Mouse (Mus musculus): ENCODE measurements around the gene Tmem132a. TPM values are rescaled to one million over a fixed set of nuclear protein-coding genes. Genes with fewer than 3 reads are reported as not detected.

Gene Tmem132a
- total RNA-seq (2021): 1 to 10 TPM; 5.8 to 8.4 TPM
- long read RNA-seq, experiment 1, partial matches to known transcripts: 4 of 24 reads
- long read RNA-seq, experiment 1, other reads (novel, unspliced or antisense): 18 of 24 reads
- long read RNA-seq, experiment 2, transcript Tmem132a-201 (11 exons, 3,657 nt): major isoform, 5 of 25 reads
- long read RNA-seq, experiment 2, partial matches to known transcripts: 5 of 25 reads
- long read RNA-seq, experiment 2, other reads (novel, unspliced or antisense): 15 of 25 reads

DNA sequence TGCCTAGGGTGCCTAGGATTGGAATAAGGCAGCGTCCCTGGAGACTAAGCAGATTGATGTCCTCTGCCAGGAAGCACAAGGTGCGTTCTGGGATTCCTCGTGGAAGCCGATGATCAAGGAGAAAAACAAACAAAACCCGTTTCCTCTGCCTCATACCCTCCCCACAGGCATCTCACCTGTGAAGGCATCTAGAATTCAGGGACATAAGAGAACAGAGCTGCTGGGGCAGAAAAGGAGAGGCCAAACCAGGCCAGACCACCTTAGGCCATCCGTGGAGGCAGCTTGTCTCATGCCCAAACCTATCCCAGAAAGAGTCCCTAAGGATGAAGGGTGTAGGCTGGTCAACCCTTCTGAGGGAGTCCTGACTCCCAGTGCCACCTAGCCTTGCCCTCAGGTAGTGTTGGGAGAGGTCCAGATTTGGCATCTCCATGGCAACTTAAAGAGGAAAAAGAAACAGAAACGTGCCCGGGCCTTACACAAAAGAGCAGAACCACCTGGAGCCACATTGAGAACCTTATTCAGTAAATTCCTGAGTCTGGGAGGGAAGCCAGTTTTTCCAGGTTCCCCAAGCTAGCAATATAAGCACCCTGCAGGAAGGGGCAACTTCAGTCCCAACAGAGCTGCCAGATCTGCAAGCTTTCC lies at the start of gene Tmem132a:
TSS of gene Tmem132a (minus strand) at position 55 of the 642 bp plus-strand sequence.
- DNase-seq: no peak

DNA sequence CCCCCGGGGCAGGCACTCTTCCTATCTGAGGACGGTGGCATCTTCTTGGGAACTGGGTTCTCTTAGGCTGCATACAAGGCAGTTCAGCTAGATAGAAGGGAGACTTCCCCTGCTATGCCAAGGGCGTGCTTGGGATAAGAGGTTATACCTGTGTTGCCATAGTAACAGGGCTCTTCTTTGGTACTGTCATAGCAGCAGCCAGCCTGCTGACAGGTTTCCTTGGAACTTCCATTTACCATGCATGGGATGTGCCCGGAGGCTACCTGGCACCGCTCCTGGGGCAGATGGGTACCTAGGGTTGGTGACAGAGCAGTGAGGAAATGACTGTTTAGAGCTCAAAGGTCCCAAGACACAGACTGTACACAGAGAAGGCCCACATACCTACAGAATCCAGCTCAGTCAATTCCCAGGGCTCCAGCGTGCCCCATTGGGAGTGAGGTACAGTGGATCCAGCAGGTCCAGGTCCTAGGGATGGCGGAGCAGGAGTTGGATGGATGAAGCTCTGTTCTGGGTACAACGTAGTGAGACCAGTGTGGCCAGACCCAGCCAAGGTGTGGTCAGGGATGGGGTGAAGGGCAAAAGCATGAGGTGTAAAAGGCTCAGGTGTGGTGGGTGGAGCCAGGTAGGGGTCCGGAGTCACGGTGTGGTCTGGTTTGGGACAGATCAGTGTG lies 48.7 kb upstream of the Tmem132a start:
- DNase-seq: no peak

DNA sequence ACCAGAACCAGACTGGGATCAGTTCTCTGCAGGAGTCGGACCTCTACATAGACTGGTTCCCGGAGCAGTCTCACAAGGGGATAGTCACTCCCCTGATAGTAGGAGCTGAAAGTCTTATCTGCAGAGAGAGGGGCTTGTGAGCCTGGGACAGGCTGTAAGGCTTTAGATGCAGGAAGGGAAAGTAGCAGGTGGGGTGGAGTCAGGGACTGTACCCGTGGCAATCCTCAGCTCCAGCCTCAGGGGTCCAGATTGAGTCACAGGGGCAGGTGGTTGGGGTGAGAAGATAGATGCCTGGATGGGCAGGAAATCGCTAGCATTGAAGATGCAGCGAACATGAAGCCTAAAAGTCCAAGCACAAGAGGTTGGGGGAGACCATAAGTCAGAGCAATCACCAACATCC lies 46.8 kb upstream of the Tmem132a start:
- no peak for DNase-seq

DNA sequence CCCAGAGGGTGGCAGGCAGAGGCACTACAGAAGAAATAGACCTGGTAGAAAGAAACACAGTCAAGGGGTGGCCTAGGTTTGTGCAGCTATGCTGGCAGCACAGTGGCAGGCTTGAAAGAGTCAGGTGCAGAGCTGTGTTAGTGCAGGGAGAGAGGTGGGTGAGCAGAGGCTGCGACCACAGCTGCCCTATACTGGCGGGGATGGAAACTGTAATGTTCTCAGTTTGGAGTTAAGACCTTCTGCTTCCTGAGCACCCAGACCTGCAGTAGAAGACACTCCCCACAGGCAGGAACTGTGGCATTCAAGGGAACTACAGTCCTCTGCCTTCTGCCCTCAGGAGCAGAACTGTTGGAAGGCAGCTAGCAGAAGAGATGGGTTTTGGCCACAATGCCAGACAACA lies 45.1 kb upstream of the Tmem132a start:
- DNase-seq: no peak

DNA sequence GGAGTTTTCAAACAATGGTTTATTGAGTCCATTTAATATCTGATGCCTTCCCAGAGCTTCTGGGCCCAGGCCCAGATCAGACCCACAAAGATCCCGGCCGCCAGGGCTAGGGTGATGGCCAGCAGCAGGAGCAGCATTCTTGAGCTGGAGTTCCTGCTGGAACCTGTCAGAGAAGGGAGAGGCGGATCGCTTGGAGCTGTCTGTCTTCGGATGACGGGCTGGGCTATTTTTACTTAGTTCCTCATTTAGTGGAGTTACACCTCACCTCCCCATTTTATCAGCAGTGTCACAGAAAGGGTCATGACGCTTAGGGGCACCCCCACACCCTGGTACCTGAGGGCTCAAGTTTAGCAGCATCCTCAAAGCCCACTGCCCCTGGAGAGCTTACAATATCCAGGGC lies 44.6 kb upstream of the Tmem132a start:
- no peak for DNase-seq

DNA sequence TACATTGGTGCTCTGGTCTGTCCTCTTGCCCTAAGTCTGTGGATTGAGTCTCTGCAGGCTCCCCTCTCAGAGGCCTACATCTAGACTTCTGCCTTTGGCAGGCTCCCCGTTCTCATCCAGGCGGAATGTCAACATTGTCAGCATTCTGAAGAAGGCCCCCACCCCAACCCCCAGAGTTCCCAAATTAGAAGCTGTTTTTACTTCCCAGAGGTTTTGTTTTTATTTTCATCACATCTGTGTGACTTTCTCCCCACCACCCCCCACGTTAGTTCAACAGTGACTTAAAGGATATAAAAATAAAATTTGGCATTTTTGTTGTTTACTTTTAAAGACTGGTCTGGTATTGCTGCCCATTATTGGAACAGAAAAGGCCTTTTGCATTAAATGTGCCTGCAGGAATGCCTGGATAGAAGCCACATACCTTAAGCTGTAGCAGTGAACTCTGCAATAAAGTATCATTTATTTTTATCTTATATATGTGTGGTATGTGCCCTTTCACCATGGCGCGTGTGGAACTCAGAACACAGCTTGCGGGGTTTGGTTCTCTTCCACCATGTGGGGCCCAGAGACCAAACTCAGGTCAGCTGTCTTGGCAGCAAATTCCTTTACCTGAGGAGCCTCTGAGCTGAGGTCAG lies 39.5 kb upstream of the Tmem132a start:
- DNase-seq: no peak

DNA sequence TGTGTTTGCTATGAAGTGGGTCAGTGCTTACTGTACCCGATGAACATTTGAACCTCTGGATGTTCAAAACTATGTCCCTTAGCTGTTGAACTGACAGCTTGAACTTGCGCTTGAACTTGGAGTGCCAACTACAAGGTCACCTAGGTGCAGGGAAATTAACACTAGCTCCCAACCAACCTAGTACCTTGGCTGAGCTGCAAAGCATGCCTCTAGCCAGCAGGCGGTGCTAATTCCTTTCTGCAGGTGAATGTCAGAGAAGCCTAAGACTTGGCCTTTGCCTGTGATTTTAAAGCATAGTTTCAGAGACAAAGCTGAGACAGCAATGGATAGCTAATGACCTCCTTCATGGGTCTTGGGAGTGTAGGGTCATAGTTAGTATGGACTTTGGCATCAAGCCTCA lies 38.2 kb upstream of the Tmem132a start:
- peak; percentile 61 for DNase-seq

DNA sequence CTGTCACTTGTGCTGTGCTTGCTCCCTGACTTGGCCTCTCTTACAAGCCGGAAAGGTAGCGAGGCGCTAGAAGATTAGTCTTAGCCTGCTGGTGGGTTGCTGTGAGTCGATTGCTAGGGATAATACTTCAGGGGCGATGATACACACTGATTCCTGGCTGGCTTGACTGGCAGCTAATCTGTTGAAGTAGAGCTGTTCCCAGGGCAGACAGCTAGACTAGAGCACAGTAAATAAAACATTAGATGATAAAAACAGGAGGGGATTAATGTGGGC lies 35.9 kb upstream of the Tmem132a start:
- no peak for DNase-seq

DNA sequence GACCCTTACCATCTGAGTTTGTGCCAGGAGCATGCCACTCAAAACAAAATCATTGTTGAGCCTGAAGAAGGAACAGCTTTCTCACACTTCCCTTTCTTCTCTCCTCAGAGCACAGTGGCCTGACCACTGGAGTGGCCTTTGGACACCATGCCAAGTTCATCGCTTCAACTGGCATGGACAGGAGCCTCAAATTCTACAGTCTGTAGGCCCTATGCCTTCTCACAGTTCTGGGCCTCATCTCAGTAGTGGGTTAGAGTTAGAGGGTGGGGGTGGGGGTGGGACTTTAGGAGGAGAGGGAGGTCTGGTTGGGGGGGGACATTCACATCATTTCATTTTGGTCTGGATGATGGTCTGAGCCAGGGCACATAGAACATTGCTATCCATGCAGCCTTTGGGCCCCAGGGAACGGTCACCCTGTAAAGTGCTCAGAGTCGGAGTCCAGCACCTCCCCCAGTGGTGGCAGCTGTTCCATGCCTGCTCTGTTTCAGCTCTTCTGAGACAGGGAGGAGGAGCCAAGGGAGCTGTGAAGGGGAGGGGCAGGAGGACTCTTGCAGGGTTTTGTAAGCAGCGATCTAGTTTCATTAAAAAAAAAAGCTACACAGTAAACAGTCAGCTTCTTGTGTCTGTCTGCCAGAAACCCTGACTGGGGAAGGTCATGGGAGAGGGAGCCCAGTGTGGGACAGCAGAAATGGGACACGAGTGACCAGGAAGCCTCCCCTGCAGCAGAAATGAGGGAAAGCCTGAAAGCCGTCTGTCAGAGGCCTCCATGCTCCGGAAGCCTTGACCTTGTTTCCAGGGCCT lies 35.4 kb upstream of the Tmem132a start:
- DNase-seq: peak; percentile 87

DNA sequence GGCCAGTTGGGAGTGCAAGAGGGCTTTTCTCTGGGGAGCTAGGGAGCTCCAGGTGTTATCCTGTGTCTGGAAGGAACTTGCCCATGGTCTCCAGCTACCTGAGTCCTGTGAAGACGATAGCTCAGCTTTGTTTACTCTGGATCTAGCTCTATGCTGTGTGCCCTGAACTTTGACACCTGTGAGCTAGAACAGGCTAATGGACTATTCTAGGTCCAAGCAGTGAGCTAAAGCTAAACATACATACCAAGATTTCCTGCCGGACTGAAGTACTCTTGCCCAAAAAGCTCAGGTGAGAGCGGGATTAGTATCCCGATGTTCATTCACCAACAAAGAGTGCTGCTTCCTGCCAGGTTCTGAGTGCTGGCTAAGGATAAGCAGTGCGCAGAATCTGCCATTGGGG lies 34.8 kb upstream of the Tmem132a start:
- no peak for DNase-seq

DNA sequence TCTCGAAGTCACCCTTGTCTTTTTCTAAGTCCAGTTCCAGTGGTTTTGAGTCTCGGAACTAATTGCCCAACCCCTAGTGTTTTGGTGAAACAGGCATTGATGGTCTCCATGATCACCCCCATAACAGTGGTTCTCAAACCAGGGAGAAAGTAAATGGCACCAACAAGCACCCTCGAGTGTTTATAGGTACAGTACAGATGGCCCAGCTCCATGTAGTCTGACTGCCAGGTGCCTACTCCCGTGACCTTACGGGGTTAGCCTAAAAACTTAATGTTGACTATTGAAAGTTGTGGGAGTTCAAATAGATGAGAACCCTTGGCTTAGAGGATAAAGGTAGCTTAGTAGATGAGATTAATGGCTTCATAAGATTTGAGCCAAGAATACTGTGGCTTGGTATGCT lies 31.3 kb upstream of the Tmem132a start:
- no peak for DNase-seq

DNA sequence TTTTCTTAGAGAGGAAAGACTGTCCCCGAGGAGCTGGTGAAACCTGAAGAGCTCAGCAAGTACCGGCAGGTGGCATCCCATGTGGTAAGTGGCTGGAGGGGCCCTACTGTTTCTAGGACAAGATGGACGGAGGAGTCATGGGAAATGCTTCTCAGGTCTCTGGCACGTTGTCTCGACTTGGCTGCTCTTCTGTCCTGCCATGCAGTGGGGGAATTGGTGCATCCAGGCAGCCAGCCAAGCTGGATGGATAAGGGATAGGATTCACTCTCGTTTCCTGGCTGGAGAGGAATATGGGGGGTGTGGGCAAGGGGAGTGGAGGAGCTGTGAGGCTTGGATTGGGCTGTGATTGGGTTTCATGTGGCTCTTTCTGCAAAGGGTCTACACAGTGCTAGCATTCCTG lies 30.6 kb upstream of the Tmem132a start:
- peak; percentile 61 for DNase-seq

DNA sequence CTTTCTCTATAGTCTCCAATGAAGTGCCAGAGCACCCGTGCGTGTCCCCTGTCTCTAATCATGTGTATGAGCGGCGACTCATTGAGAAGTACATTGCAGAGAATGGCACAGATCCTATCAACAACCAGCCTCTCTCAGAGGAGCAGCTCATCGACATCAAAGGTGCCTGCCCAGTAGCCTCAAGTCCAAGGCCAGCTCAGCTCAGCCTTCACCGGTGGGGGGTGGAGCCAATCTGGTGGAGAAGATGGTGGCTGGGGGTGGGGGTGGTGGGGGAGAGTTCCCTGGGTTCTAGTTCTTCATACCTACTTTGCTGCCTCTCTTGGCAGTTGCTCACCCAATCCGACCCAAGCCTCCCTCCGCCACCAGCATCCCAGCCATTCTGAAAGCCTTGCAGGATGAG lies 27.8 kb upstream of the Tmem132a start:
- DNase-seq: no peak

DNA sequence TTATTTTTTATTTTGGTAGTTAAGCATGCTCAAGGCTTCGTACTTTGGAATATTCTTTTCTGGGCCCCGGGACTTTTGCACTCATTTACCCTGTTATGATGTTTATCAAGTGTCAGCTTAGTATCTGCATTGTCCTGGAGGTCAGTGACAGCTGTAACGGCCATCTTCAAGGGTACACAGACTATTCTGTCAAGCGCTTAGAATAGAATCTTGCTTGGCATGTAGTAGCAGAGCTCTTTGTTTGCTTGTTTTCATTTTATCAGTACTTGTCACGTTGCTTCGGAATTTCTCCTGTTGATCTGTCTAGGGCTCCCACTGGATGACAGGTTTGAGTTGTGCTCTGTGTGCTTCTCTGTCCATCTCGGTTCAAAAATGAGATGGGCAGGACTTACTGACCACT lies 27.1 kb upstream of the Tmem132a start:
- no peak for DNase-seq

DNA sequence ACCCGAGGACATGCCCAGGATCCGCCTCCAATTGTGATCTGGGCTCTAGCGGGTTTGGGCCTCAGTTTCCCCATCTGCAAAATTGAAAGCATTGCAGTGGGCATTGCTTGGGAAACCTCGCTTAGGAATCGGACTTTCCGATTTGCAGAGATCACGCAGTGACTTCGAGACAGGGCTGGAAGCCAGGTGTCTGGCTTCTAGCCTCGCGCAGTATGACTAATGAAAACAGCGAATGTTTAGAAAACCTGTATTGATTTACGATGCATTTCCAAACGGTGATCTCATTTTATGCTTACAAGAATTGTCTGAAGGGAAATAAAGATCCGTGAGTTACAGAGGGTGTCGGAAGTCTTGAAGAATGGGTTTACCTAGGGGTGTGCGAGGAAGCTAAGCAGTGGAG lies 26.0 kb upstream of the Tmem132a start:
- DNase-seq: no peak

DNA sequence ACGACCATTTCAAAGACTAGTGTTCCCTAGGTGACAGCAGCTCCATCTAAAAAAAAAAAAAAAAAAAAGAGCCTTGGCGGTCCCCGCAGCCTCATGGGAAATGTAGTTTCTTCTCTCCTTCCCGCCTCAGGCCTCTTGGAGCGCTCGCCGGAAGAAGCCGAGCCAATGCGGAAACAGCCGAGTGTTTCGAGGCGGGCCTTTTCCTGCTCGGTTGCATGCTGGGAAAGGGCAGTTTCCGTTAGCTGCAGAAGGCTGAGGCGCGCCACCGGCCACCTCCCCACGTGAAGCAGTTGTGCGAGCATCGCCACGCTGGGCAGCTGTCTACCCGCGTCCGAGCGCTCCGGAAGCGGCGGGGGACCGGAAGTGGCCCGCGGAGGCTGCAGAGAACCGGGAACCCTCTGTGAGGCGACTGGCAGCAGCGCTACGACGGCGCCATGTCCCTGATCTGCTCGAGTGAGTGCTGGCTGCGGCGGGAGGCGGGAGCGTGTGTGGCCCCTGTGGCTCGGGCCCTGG lies 25.3 kb upstream of the Tmem132a start, which contains the start of gene Prpf19:
TSS of gene Prpf19 (plus strand) at position 216 of the 513 bp plus-strand sequence.
- peak; percentile 97 for DNase-seq

DNA sequence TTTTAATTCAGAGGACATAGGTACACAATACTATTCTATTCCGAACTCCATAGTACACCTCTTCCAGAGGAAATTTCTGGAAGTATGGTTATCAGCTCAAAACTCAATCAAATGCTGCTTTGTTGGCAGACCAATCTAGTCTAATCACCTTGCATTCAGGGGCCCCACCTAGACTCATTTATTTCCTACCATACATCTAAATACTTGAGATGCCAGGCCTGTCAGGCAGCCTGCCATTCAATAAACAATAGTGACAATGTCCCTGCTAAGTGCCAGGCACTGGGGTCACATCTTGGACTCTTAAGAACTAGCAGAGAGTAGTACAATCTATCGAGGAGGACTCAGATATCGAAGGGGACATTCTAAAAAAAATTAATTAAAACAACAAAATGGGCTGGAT lies 22.5 kb upstream of the Tmem132a start:
- DNase-seq: no peak

DNA sequence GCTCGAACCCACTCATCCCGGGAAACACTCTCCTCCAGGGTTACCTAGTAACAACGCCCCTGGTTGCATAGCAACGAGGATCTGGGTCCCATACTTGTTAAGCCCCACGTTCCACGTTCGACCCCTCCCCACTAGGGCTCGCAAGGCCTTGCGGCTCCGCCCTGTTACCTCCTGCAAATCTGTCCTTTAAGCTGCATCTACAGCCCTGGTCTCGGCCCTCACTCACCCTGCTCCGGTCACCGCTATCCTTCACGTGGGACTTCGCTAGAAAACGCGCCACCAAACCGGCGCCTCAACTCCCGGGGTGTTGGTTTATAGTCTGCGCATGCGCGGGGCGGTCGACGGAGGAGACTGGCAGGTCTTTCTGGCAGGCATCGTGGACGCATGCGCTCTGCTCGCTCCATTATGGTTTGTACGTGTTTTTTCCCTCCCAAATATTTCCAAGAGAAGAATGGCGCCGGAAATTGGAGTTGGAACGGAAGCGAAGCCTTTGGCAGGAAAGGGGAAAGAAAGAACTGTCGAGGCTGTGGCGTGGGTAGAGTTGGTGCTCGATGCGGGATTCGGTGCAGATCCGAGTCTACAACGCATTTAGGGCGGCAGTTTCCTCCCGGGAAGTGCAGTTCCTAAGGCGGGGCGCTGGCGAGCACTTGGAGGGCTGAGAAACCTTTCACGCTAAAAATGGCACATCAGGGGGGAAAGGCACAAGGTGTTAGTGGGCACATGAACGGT lies 11.8 kb upstream of the Tmem132a start, which contains the start of gene Tmem109:
TSS of gene Tmem109 (minus strand) at position 576 of the 729 bp plus-strand sequence.
- peak; percentile 91 for DNase-seq

DNA sequence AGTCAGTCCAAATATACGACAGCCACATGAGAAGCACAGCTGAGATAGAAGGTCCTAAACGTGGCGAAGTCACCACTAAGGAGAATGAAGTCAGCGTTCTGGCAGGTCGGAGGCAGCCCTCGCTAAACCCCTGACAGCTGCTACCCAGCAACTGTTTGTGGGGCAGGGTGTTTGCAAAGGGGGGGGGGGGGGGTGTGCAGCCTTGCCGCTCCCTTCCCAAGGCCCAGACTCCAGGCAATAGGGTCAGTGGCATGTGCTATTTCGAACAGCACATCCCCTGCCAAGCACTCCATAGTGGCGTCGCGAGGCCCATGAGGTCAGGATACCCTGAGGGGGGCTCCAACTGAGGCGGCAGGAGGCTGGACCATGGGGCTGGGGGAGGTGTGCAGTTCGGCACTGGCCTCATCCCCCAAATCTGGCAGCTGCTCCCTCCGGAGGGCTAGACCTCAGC lies 11.3 kb upstream of the Tmem132a start:
- peak; percentile 65 for DNase-seq

DNA sequence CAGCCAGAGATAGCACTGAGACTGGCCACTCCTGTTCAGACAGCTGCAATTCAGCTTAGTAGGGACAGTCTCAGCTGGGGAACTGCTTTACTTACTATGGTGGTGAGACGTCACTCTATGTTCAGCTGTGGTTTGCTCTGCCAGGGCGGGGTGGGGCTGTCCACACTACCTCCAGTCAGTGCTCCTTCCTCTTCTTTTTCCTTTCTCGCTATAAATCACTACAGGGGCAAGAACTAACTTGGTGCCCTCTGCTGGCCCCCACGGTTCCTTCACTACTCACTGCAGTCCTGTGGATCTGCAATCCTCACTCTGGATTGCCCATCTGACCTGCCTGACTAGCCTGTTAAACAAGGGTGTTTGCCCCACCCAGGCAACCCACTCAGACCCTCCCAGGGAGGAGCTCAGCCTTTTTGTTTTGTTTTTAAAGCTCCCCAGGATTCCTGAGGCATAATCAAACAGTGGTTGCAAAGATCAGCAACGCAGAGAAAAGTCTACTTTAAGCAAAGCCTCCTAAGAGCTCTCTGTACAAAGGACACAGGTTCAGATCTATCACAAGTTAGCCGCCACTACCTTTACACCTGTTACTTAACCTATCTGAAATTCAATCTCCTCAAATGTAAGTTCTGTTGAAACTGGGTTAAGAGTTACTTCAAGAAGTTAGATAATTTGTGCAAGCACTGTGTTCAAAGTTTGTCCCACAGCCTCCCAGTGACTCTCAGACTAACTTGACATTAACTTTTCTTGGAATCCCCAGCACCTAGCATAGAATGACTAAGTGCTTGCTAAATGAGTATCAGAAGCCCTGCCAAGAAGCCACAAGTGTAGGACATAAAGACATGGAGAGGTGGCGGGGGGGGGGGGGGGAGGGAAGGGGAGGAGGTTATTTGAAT lies 10.6 kb upstream of the Tmem132a start:
- peak; percentile 75 for DNase-seq
